Mouse (Mus musculus) intestine, postnatal 0 days (tissue): ENCODE data around the gene Thnsl1. TPM values are rescaled to one million over a fixed set of nuclear protein-coding genes. Genes with fewer than 3 reads are reported as not detected.
A peak's percentile ranks its signal among the peaks of the same experiment; 100 is the strongest.

Source experiments
- ATAC-seq: fragments of 200-750 bp; cut with Nextera tagmentation; 2 replicates; pipeline ENCODE4 v1.8.0; 2017; ENCODE audit warnings: mild to moderate bottlenecking, moderate TSS enrichment, moderate library complexity
- H3K27ac ChIP-seq: fragments of 300-500 bp; sonication (generic); 2 replicates; pipeline ENCODE4 v1.5.1; 2014; ENCODE audit warnings: mild to moderate bottlenecking, low read depth, low read length, moderate library complexity
- H3K27me3 ChIP-seq: fragments of 300-500 bp; sonication (generic); replicated peaks from 2 replicates; pipeline ENCODE4 v1.6.1; 2014; ENCODE audit warnings: low read length, mixed read lengths; ENCODE audit not compliant: control insufficient read depth, insufficient read depth
- H3K36me3 ChIP-seq: fragments of 300-500 bp; sonication (generic); 2 replicates; pipeline ENCODE4 v1.6.1; 2014; ENCODE audit warnings: mild to moderate bottlenecking, moderate library complexity; ENCODE audit not compliant: control insufficient read depth, insufficient read depth
- H3K4me1 ChIP-seq: fragments of 300-500 bp; sonication (generic); replicated peaks from 2 replicates; pipeline ENCODE4 v1.6.1; 2014; ENCODE audit warnings: antibody characterized with exemption, low read length, mixed read lengths; ENCODE audit not compliant: control insufficient read depth, insufficient read depth
- H3K4me2 ChIP-seq: fragments of 300-500 bp; sonication (generic); replicated peaks from 2 replicates; pipeline ENCODE4 v1.6.1; 2014; ENCODE audit warnings: low read depth, mild to moderate bottlenecking, moderate library complexity
- H3K4me3 ChIP-seq: fragments of 300-500 bp; sonication (generic); 2 replicates; pipeline ENCODE4 v1.5.1; 2014; ENCODE audit warnings: low read depth, low read length
- H3K9ac ChIP-seq: fragments of 300-500 bp; sonication (generic); 2 replicates; pipeline ENCODE4 v1.6.1; 2014; ENCODE audit warnings: mild to moderate bottlenecking, low read depth, low read length
- H3K9me3 ChIP-seq: fragments of 300-500 bp; sonication (generic); 2 replicates; pipeline ENCODE4 v1.6.1; 2016; ENCODE audit warnings: mixed run types; ENCODE audit not compliant: control insufficient read depth
- CTCF ChIP-seq: sonication (generic); IDR thresholded peaks from 2 replicates; pipeline ENCODE4 v1.5.1; 2016; ENCODE audit warnings: low read depth, mild to moderate bottlenecking, control low read depth, antibody characterized with exemption, moderate library complexity
- WGBS: fragments of 180-500 bp; shearing (Covaris S2); extraction: QIAGEN DNeasy Blood & Tissue Kit; methylation state at CpG from one replicate; pipeline ENCODE4 v1.1.7; 2014; 5-methylcytosine and 5-hydroxymethylcytosine counted together
- polyA plus RNA-seq: library from polyadenylated mRNA; unstranded; fragments of >200 nt; fragmentation: Nextera tagmentation; extraction: Ambion mirVana; gene quantifications from 2 replicates; pipeline ENCODE4 v1.2.1, GENCODE M21; 2015

The Thnsl1 gene
- polyA plus RNA-seq, 1 experiment from 2014 or later: 3.9 TPM

- WGBS: 43% methylated on average over 6 of the region's 6 CpGs
- Histone ChIP-seq H3K4me1 (no peaks in the 10 kb centered on the region), H3K9me3 (no peaks in the 10 kb centered on the region), H3K27ac (no peak overlapping the region), H3K36me3 (no peaks in the 10 kb centered on the region), H3K4me2 (peak overlapping the region; percentile 65), H3K4me3 (peak overlapping the region; percentile 61), H3K27me3 (no peaks in the 10 kb centered on the region), H3K9ac (0 out of 2 replicates have a peak overlapping the region, but pooled peaks have one; percentile 28)
- ATAC-seq: no peak
- no peak for TF ChIP-seq CTCF
These were observed 754 bp downstream of the Thnsl1 start for GRCm38 (mm10) chr2:21206278-21206677.

DNA sequence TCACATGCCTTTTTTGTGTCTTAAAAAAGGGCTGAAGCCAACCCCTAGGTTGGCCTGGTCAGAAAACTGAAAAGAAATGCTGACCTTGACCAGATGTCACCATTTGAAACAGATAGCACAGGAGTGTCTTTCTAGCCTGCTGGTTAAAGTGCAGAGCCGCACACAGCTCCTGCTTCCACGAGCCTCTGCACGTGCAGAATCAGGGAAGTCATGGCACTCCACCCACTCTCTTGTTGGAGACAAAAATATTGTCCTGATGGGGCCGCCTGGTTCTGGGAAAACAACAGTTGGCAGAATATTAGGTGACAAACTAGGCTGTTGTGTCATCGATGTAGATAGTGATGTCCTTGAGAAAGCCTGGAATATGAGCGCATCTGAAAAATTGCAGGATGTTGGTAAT lies 5.8 kb downstream of the Thnsl1 start:
- H3K36me3 ChIP-seq: no peaks in the 10 kb centered on the region
- H3K9me3 ChIP-seq: no peaks in the 10 kb centered on the region
- no peaks in the 10 kb centered on the region for H3K27me3 ChIP-seq
- H3K4me2 ChIP-seq: no peak overlapping the region
- H3K27ac ChIP-seq: no peak overlapping the region
- no peak for TF ChIP-seq CTCF
- WGBS: 68% methylated on average over 6 of the region's 6 CpGs
- no peak overlapping the region for H3K4me3 ChIP-seq
- H3K4me1 ChIP-seq: no peaks in the 10 kb centered on the region
- ATAC-seq: no peak
- H3K9ac ChIP-seq: no peak overlapping the region

DNA sequence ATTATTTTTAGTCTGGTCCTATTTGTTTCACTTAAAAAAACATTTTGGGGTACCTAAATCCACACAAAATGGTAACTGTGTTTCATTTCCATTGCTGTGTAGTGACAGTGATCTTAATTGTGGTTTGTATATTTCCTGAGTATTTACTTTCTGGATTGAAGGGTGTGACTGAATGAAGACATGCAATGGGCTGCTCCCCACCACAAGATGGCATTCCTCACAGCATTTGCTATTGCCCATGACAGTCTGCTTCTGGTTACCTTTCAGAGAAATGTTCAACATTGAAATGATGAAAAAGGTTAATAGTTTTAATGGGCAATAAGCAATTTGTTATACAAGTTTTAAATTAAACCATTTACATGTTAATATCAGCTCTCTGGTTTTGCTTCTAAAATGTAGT lies 8.8 kb downstream of the Thnsl1 start:
- H3K27ac ChIP-seq: no peak overlapping the region
- no peaks in the 10 kb centered on the region for H3K36me3 ChIP-seq
- TF ChIP-seq CTCF: peak; percentile 70
- no peak overlapping the region for H3K4me2 ChIP-seq
- ATAC-seq: no peak
- H3K9ac ChIP-seq: no peak overlapping the region
- no peak overlapping the region for H3K4me3 ChIP-seq
- no peaks in the 10 kb centered on the region for H3K9me3 ChIP-seq
- no peaks in the 10 kb centered on the region for H3K27me3 ChIP-seq
- H3K4me1 ChIP-seq: no peaks in the 10 kb centered on the region

- no peaks in the 10 kb centered on the region for H3K4me1 ChIP-seq
- H3K36me3 ChIP-seq: no peaks in the 10 kb centered on the region
- no peak overlapping the region for H3K9ac ChIP-seq
- H3K27ac ChIP-seq: no peak overlapping the region
- no peaks in the 10 kb centered on the region for H3K27me3 ChIP-seq
- WGBS: 94% methylated on average over 2 of the region's 2 CpGs
- no peak overlapping the region for H3K4me2 ChIP-seq
- H3K4me3 ChIP-seq: no peak overlapping the region
- no peak for ATAC-seq
- H3K9me3 ChIP-seq: no peaks in the 10 kb centered on the region
- no peak for TF ChIP-seq CTCF
These were observed 9.8 kb downstream of the Thnsl1 start for GRCm38 (mm10) chr2:21215284-21215683.

- Histone ChIP-seq H3K36me3 (no peaks in the 10 kb centered on the region), H3K4me2 (no peak overlapping the region), H3K4me1 (no peaks in the 10 kb centered on the region), H3K9me3 (no peaks in the 10 kb centered on the region), H3K4me3 (no peak overlapping the region), H3K27ac (no peak overlapping the region), H3K27me3 (no peaks in the 10 kb centered on the region), H3K9ac (no peak overlapping the region)
- TF ChIP-seq CTCF: no peak
- 49% methylated on average over 9 of the region's 9 CpGs for WGBS
- peak; percentile 85 for ATAC-seq
These were observed 17.2 kb downstream of the Thnsl1 start for GRCm38 (mm10) chr2:21222453-21223384.

DNA sequence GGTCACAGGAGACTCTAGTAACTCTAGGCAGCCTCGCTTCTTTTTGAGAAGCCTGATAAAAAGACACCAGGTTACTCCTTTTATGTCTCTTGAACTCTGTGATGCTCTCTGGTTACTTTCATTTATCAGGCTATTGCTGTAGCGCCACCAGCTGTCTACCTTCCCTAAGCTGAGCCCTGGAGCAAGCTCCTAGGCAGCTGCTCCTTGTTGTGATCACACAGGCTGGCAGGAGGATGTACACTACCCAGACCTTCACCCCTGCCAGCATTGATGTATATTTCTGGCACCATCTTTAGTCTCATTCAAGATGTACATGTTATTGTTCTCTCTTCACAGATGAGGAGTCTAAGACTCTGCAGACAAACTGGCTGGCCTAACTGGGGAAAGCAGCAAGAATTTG lies 24.8 kb downstream of the Thnsl1 start:
- H3K36me3 ChIP-seq: no peaks in the 10 kb centered on the region
- no peak overlapping the region for H3K9ac ChIP-seq
- H3K4me1 ChIP-seq: no peaks in the 10 kb centered on the region
- H3K27me3 ChIP-seq: no peaks in the 10 kb centered on the region
- 58% methylated on average over 2 of the region's 2 CpGs for WGBS
- no peak overlapping the region for H3K27ac ChIP-seq
- no peak; the same call in 1 of the 2 replicates for TF ChIP-seq CTCF
- no peak overlapping the region for H3K4me3 ChIP-seq
- H3K4me2 ChIP-seq: no peak overlapping the region
- ATAC-seq: no peak
- H3K9me3 ChIP-seq: no peaks in the 10 kb centered on the region
